Mouse (Mus musculus): ENCODE measurements around the gene Fbxl8. TPM values are rescaled to one million over a fixed set of nuclear protein-coding genes. Genes with fewer than 3 reads are reported as not detected.

Gene Fbxl8
- polyA plus RNA-seq, 1 experiment, result 3.9 TPM

- TF ChIP-seq POLR2A (IDR thresholded peaks at IDR 0.05; ENCODE audit: low read depth, low read length), result no peak
- no peak for TF ChIP-seq CTCF (IDR thresholded peaks at IDR 0.05; ENCODE audit: borderline replicate concordance, insufficient read depth, low read length)
- H3K4me3 ChIP-seq (ENCODE audit: insufficient read depth, low read length), result no peak overlapping the region
- no peaks in the 10 kb centered on the region for H3K4me1 ChIP-seq (ENCODE audit: control insufficient read depth, insufficient read depth, low read length)
- H3K27ac ChIP-seq (ENCODE audit: insufficient read depth, low read length), result no peak overlapping the region
Measured at GRCm38 (mm10) chr8:105280567-105280966, 16.1 kb downstream of the Fbxl8 start.

DNA sequence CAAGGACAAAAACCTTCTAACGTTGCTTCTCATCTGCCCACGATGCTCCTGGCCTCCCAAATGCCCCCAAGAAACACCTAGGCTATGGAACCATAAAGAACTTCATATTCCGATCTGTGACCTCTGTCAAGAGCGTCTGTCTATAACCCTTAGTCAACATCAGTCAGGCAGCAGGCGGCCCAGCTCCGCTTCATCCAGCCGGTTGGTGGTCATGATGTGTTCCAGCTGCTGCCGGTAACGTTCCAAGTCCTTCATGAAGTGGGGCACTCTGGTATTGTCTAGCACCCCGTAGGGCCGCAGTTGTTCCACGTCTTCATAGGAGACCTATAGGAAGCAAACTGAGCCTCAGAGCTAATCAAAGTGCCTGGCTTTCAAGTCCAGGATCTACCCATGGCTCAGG is 17.4 kb downstream of the Fbxl8 start:
- H3K4me3 ChIP-seq (ENCODE audit: insufficient read depth, low read length), result no peak overlapping the region
- TF ChIP-seq CTCF (IDR thresholded peaks at IDR 0.05; ENCODE audit: borderline replicate concordance, insufficient read depth, low read length) (no peak), POLR2A (IDR thresholded peaks at IDR 0.05; ENCODE audit: low read depth, low read length) (no peak)

GRCm38 (mm10) chr8:105282239-105282638 is 17.8 kb downstream of the Fbxl8 start:
- Histone ChIP-seq H3K4me3 (ENCODE audit: insufficient read depth, low read length) (no peak overlapping the region), H3K4me1 (ENCODE audit: control insufficient read depth, insufficient read depth, low read length) (no peaks in the 10 kb centered on the region), H3K27ac (ENCODE audit: insufficient read depth, low read length) (no peak overlapping the region)
- TF ChIP-seq POLR2A (IDR thresholded peaks at IDR 0.05; ENCODE audit: low read depth, low read length) (no peak), CTCF (IDR thresholded peaks at IDR 0.05; ENCODE audit: borderline replicate concordance, insufficient read depth, low read length) (no peak)

More for the DNA sequence above, 17.4 kb downstream of the Fbxl8 start:
- H3K4me1 ChIP-seq (ENCODE audit: control insufficient read depth, insufficient read depth, low read length), result no peaks in the 10 kb centered on the region
- H3K27ac ChIP-seq (ENCODE audit: insufficient read depth, low read length), result no peak overlapping the region

DNA sequence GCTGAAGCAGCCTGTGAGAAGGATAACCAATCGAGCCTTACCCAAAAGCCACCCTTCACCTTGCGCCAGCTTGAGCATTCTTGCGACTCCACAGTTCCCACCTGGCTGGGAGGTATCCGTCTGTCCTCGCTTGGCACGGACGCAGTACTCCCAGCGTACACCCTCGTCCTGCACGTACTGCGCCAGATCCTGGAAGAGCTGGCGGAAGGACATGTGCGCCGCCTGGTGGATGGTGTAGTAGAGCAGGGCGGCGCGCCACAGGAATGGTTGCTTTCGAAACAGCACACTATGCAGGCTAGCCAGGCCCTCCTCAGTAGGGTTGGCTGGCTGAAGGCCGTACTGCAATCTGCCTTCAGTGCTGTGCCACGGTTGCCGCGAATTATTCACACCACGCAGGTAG is 18.6 kb downstream of the Fbxl8 start:
- TF ChIP-seq POLR2A (IDR thresholded peaks at IDR 0.05; ENCODE audit: low read depth, low read length), result no peak
- TF ChIP-seq CTCF (IDR thresholded peaks at IDR 0.05; ENCODE audit: borderline replicate concordance, insufficient read depth, low read length), result peak; percentile 94
- H3K27ac ChIP-seq (ENCODE audit: insufficient read depth, low read length), result no peak overlapping the region
- H3K4me3 ChIP-seq (ENCODE audit: insufficient read depth, low read length), result no peak overlapping the region
- H3K4me1 ChIP-seq (ENCODE audit: control insufficient read depth, insufficient read depth, low read length), result no peaks in the 10 kb centered on the region

GRCm38 (mm10) chr8:105285514-105285913 is 21.1 kb downstream of the Fbxl8 start:
- H3K4me1 ChIP-seq (ENCODE audit: control insufficient read depth, insufficient read depth, low read length), result no peaks in the 10 kb centered on the region
- TF ChIP-seq POLR2A (IDR thresholded peaks at IDR 0.05; ENCODE audit: low read depth, low read length) (no peak), CTCF (IDR thresholded peaks at IDR 0.05; ENCODE audit: borderline replicate concordance, insufficient read depth, low read length) (no peak)
- H3K4me3 ChIP-seq (ENCODE audit: insufficient read depth, low read length), result no peak overlapping the region
- no peak overlapping the region for H3K27ac ChIP-seq (ENCODE audit: insufficient read depth, low read length)

- Histone ChIP-seq H3K27ac (ENCODE audit: insufficient read depth, low read length) (no peak overlapping the region), H3K4me3 (ENCODE audit: insufficient read depth, low read length) (no peak overlapping the region), H3K4me1 (ENCODE audit: control insufficient read depth, insufficient read depth, low read length) (no peaks in the 10 kb centered on the region)
- no peak for TF ChIP-seq POLR2A (IDR thresholded peaks at IDR 0.05; ENCODE audit: low read depth, low read length)
- TF ChIP-seq CTCF (IDR thresholded peaks at IDR 0.05; ENCODE audit: borderline replicate concordance, insufficient read depth, low read length), result no peak
Measured at GRCm38 (mm10) chr8:105286907-105287306, 22.5 kb downstream of the Fbxl8 start.

GRCm38 (mm10) chr8:105288231-105288630 is 23.8 kb downstream of the Fbxl8 start:
- no peak for TF ChIP-seq CTCF (IDR thresholded peaks at IDR 0.05; ENCODE audit: borderline replicate concordance, insufficient read depth, low read length)
- TF ChIP-seq POLR2A (IDR thresholded peaks at IDR 0.05; ENCODE audit: low read depth, low read length), result no peak
- Histone ChIP-seq H3K4me3 (ENCODE audit: insufficient read depth, low read length) (peak overlapping the region; percentile 20), H3K4me1 (ENCODE audit: control insufficient read depth, insufficient read depth, low read length) (no peaks in the 10 kb centered on the region), H3K27ac (ENCODE audit: insufficient read depth, low read length) (no peak overlapping the region)

DNA sequence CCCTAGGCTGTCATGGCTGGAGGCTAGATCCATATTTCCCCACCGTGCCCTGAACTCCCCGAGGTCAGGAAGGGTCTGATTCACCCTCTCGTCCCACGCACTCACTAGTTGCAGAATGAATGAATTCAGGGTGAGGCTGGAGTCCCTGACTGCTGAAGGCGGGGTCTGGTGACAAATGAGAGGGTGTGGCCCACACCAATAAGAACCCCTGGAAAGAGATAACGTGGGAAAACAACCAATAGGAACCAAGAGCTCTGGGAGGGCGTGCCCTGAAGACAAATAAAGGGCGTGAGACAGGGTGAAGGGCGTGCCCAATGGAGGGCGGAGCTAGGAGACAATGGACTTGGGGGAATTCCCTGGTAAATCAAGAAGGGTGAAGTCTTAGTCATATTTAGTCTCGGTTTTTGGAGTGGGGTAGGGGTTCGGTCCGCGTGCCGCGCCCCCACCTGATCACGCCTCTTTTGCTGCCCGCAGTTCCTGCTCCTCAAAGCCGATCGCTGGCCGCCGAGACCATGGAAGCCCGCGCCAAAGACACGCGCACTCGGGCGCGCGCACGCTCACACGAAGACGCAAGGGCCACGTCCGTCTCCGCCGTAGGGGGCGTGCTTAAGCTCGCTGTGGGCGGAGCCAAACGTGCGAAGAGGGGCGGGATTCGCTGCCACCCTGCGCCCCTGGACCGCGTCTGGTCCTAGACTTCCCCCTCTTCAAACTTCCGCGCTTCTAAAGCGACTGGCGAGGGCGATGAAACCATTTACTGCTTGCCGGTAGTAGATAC is 24.7 kb downstream of the Fbxl8 start:
- peak overlapping the region; percentile 55 for H3K27ac ChIP-seq (ENCODE audit: insufficient read depth, low read length)

DNA sequence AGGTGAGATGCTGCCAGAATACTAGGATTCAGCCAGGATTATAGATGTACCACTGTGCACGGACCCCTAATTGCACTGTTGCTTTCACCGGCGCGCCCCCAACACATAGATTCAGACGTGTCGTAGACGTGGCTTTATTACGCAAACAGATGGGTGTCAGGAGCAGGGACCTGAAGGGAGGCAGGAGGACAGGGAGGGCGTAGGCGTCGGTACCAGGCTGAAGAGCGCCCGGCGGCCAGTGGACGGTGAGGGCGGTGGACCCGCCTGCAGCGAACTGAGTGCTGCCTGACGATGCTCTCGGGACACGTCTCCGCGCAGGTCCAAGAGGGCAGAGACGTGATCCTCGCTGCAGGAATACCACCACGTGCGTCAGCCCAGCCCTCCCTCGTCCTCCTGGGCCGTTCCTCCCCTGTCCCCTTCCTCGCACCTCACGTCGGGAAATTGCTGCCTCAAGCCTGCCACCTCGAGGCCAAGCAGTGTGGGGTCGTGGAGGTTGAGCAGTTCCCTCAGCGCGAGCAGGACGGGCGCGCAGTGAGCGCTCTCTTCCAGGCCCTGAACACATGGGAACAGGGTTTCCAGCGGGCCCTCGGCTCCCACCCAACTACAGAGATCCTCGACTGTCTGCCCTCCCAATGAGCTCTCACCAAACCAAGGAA is 25.5 kb downstream of the Fbxl8 start, which contains the start of gene 4931428F04Rik:
4931428F04Rik (minus strand) TSS at position 60 of the 656 bp plus-strand sequence.
- Histone ChIP-seq H3K4me1 (ENCODE audit: control insufficient read depth, insufficient read depth, low read length) (no peaks in the 10 kb centered on the region), H3K27ac (ENCODE audit: insufficient read depth, low read length) (peak within 1 kb of the TSS; percentile 55), H3K4me3 (ENCODE audit: insufficient read depth, low read length) (peak within 1 kb of the TSS; percentile 37)
- TF ChIP-seq POLR2A (IDR thresholded peaks at IDR 0.05; ENCODE audit: low read depth, low read length) (no peak), CTCF (IDR thresholded peaks at IDR 0.05; ENCODE audit: borderline replicate concordance, insufficient read depth, low read length) (peak; percentile 89)

More for the DNA sequence above, 24.7 kb downstream of the Fbxl8 start:
- Histone ChIP-seq H3K4me1 (ENCODE audit: control insufficient read depth, insufficient read depth, low read length) (no peaks in the 10 kb centered on the region), H3K4me3 (ENCODE audit: insufficient read depth, low read length) (peak overlapping the region; percentile 37)
- TF ChIP-seq CTCF (IDR thresholded peaks at IDR 0.05; ENCODE audit: borderline replicate concordance, insufficient read depth, low read length) (no peak), POLR2A (IDR thresholded peaks at IDR 0.05; ENCODE audit: low read depth, low read length) (peak; percentile 70)

Measured in embryonic fibroblast, embryonic 13.5 days (primary cell).